Mouse (Mus musculus): Measurements from ENCODE around the gene Calm3. TPM values are rescaled to one million over a fixed set of nuclear protein-coding genes. Genes with fewer than 3 reads are reported as not detected.

Gene Calm3
- total and polyA plus RNA-seq, 3 experiments = 294 to 623 (median 326) TPM

DNA sequence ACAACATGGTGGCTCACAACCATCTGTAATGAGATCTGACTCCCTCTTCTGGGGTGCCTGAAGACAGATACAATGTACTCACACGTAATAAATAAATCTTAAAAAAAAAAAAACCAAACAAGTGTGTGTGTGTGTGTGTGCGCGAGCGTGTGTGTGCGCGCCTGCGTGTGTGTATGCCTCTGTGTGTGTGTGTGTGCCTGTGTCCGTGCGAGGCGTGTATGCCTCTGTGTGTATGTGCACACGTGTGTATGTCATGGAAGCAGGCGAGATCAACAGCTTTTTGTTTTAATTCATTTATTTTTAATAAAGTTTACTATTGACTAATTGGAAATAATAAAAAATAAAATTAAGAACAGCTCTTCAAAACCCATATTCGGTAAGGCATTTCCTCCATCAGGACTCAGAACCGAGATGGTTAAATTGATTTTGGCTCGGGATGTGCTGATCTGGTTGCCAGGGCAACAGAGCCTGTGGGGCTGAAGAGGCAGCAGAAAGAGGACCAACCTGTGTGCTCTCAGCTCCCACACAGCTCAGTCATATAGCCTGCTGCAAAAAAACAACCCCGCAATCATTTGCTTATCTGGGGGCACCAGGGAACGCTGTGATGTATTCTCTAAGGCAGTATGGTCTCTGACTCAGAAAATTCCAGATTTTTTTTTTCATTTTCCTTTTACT, 14.3 kb upstream of the Calm3 start:
- no peak overlapping the region for H3K27ac ChIP-seq (ENCODE audit: insufficient read depth, low read depth)
- no peak overlapping the region for H3K9ac ChIP-seq (ENCODE audit: insufficient read depth, low read depth)
- no peaks in the 10 kb centered on the region for H3K36me3 ChIP-seq (replicated peaks in 1 of 2; ENCODE audit: control insufficient read depth in 1 of 2, insufficient read depth in 1 of 2, low read length in 1 of 2)
- H3K4me3 ChIP-seq (replicated peaks in 1 of 3; ENCODE audit: low read depth in 2 of 3, low read length in 2 of 3, poor library complexity in 1 of 3) = no peak overlapping the region
- H3K4me2 ChIP-seq (ENCODE audit: insufficient read depth, low read depth, poor library complexity, severe bottlenecking) = no peak overlapping the region
- H3K4me1 ChIP-seq (ENCODE audit: control insufficient read depth in 1 of 2, insufficient read depth in 2 of 2) = no peaks in the 10 kb centered on the region
- in situ Hi-C loops (cut with MboI; ENCODE audit: low pct_ligation_motif_present, low pct_unique_long_range_greater_than_20kb, low sequenced_read_pairs) = no loop called here
- no peak for DNase-seq (ENCODE audit: extremely low read depth)
- H3K9me3 ChIP-seq (replicated peaks; ENCODE audit: low read length) = no peaks in the 10 kb centered on the region
- peaks cover 14% of the 10 kb centered on the region for H3K27me3 ChIP-seq (replicated peaks)
- dilution Hi-C loops (cut with MboI; ENCODE audit: extremely low pct_ligation_motif_present, extremely low pct_unique_long_range_greater_than_20kb, low sequenced_read_pairs) = no loop called here
- no peak for TF ChIP-seq BHLHE40 (IDR thresholded peaks at IDR 0.05; ENCODE audit: low read depth, low read length)
- TF ChIP-seq ETS1 (conservative IDR thresholded peaks at IDR 0.05; ENCODE audit: low read depth, low read length) = no peak
- no peak for TF ChIP-seq ZC3H11A (IDR thresholded peaks at IDR 0.05; ENCODE audit: low read depth, low read length)
- TF ChIP-seq USF1 (IDR thresholded peaks at IDR 0.05; ENCODE audit: low read depth, low read length) = no peak
- no peak for TF ChIP-seq TBP (conservative IDR thresholded peaks at IDR 0.05; ENCODE audit: low read depth, low read length)
- no peak for TF ChIP-seq ELF1 (IDR thresholded peaks at IDR 0.05; ENCODE audit: low read depth, low read length)
- no peak for TF ChIP-seq MXI1 (IDR thresholded peaks at IDR 0.05; ENCODE audit: low read depth, low read length)
- TF ChIP-seq NRF1 (IDR thresholded peaks at IDR 0.05; ENCODE audit: low read depth, low read length) = no peak
- no peak for TF ChIP-seq KAT2A (IDR thresholded peaks at IDR 0.05; ENCODE audit: insufficient replicate concordance, low read length)
- TF ChIP-seq UBTF (IDR thresholded peaks at IDR 0.05; ENCODE audit: low read depth, low read length) = no peak
- no peak for TF ChIP-seq SIN3A (IDR thresholded peaks at IDR 0.05; ENCODE audit: low read length)
- TF ChIP-seq MAX (IDR thresholded peaks at IDR 0.05; ENCODE audit: low read length) = no peak
- TF ChIP-seq GABPA (IDR thresholded peaks at IDR 0.05; ENCODE audit: insufficient replicate concordance, low read depth, low read length) = no peak
- no peaks in the 10 kb centered on the region for H3K79me2 ChIP-seq (replicated peaks; ENCODE audit: control insufficient read depth, extremely low read depth, insufficient read depth, poor library complexity, severe bottlenecking)

DNA sequence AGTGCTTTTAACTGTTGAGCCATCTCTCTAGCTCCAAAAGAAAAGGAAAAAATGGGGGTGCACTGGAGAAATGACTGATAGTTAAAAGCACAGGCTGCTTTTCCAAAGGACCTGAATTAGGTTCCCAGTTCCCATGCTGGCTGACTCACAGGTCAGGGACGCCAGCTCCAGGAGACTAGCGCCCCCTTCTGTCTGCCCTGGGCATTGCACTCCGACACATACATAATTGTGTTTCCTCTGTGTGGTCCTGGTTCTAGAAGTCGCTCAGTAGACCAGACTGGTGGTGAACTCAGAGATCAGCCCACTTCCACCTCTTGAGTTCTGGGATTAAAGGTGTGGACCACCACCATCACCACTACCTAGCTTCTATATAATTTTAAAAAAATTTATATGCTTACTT, 13.4 kb upstream of the Calm3 start:
- Histone ChIP-seq H3K9ac (ENCODE audit: insufficient read depth, low read depth) (no peak overlapping the region), H3K4me1 (ENCODE audit: control insufficient read depth in 1 of 2, insufficient read depth in 2 of 2) (peaks cover 2 to 5% of the 10 kb centered on the region in 2 experiments; a peak in 3 of 4 replicates), H3K36me3 (replicated peaks in 1 of 2; ENCODE audit: control insufficient read depth in 1 of 2, insufficient read depth in 1 of 2, low read length in 1 of 2) (no peaks in the 10 kb centered on the region), H3K9me3 (replicated peaks; ENCODE audit: low read length) (no peaks in the 10 kb centered on the region), H3K27ac (ENCODE audit: insufficient read depth, low read depth) (no peak overlapping the region), H3K27me3 (replicated peaks) (peaks cover 12% of the 10 kb centered on the region), H3K4me2 (ENCODE audit: insufficient read depth, low read depth, poor library complexity, severe bottlenecking) (no peak overlapping the region), H3K79me2 (replicated peaks; ENCODE audit: control insufficient read depth, extremely low read depth, insufficient read depth, poor library complexity, severe bottlenecking) (no peaks in the 10 kb centered on the region), H3K4me3 (replicated peaks in 1 of 3; ENCODE audit: low read depth in 2 of 3, low read length in 2 of 3, poor library complexity in 1 of 3) (no peak overlapping the region)
- DNase-seq (ENCODE audit: extremely low read depth) = no peak
- in situ Hi-C loops (cut with MboI; ENCODE audit: low pct_ligation_motif_present, low pct_unique_long_range_greater_than_20kb, low sequenced_read_pairs) = no loop called here
- no peak for TF ChIP-seq HCFC1 (IDR thresholded peaks at IDR 0.05; ENCODE audit: low read depth, low read length)
- no peak for TF ChIP-seq ZC3H11A (IDR thresholded peaks at IDR 0.05; ENCODE audit: low read depth, low read length)
- TF ChIP-seq ELF1 (IDR thresholded peaks at IDR 0.05; ENCODE audit: low read depth, low read length) = no peak
- TF ChIP-seq CTCF (conservative IDR thresholded peaks at IDR 0.05 in 1 of 2, IDR thresholded peaks at IDR 0.05 in 1 of 2; ENCODE audit: low read depth in 2 of 2, low read length in 2 of 2) = peak; percentile 51 to 63
- no peak for TF ChIP-seq SMC3 (IDR thresholded peaks at IDR 0.05; ENCODE audit: low read depth, low read length)
- dilution Hi-C loops (cut with MboI; ENCODE audit: extremely low pct_ligation_motif_present, extremely low pct_unique_long_range_greater_than_20kb, low sequenced_read_pairs) = no loop called here

All from CH12.LX (cell line).